Mouse (Mus musculus) hindbrain, embryonic 15.5 days (tissue): ENCODE data around the gene Xylt1. TPM values are rescaled to one million over a fixed set of nuclear protein-coding genes. Genes with fewer than 3 reads are reported as not detected.

Experiments
- ATAC-seq: fragments of 200-750 bp; cut with Nextera tagmentation; 2 replicates; pipeline ENCODE4 v1.8.0; 2017; ENCODE audit warnings: low read depth, moderate number of reproducible peaks, moderate TSS enrichment; ENCODE audit not compliant: low FRiP score
- H3K27ac ChIP-seq: fragments of 300-500 bp; sonication (generic); replicated peaks from 2 replicates; pipeline ENCODE4 v1.5.1; 2015; ENCODE audit warnings: mild to moderate bottlenecking, inconsistent platforms
- H3K27me3 ChIP-seq: fragments of 300-500 bp; sonication (generic); 2 replicates; pipeline ENCODE4 v1.6.1; 2015; ENCODE audit warnings: control low read depth, inconsistent platforms
- H3K36me3 ChIP-seq: fragments of 300-500 bp; sonication (generic); 2 replicates; pipeline ENCODE4 v1.6.1; 2015; ENCODE audit warnings: control low read depth, inconsistent platforms
- H3K4me1 ChIP-seq: fragments of 300-500 bp; sonication (generic); replicated peaks from 2 replicates; pipeline ENCODE4 v1.6.1; 2015; ENCODE audit warnings: control low read depth, inconsistent platforms
- H3K4me2 ChIP-seq: fragments of 300-500 bp; sonication (generic); 2 replicates; pipeline ENCODE4 v1.6.1; 2015; ENCODE audit warnings: moderate library complexity, mild to moderate bottlenecking, inconsistent platforms
- H3K4me3 ChIP-seq: fragments of 300-500 bp; sonication (generic); 2 replicates; pipeline ENCODE4 v1.5.1; 2015; ENCODE audit warnings: mild to moderate bottlenecking, inconsistent platforms
- H3K9ac ChIP-seq: fragments of 300-500 bp; sonication (generic); 2 replicates; pipeline ENCODE4 v1.6.1; 2015; ENCODE audit warnings: inconsistent platforms
- H3K9me3 ChIP-seq: fragments of 300-500 bp; sonication (generic); 2 replicates; pipeline ENCODE4 v1.6.1; 2016; ENCODE audit warnings: control low read depth, inconsistent platforms
- WGBS: fragments of 180-500 bp; shearing (Covaris S2); methylation state at CpG from one replicate; pipeline ENCODE4 v1.1.7; 2015; 5-methylcytosine and 5-hydroxymethylcytosine counted together
- polyA plus RNA-seq: library from polyadenylated mRNA; unstranded; fragments of >200 nt; fragmentation: Nextera tagmentation; extraction: Ambion mirVana; gene quantifications from 2 replicates; pipeline ENCODE4 v1.2.1, GENCODE M21; 2015

Gene Xylt1
- polyA plus RNA-seq, 1 experiment from 2014 or later: 4.0 TPM

DNA sequence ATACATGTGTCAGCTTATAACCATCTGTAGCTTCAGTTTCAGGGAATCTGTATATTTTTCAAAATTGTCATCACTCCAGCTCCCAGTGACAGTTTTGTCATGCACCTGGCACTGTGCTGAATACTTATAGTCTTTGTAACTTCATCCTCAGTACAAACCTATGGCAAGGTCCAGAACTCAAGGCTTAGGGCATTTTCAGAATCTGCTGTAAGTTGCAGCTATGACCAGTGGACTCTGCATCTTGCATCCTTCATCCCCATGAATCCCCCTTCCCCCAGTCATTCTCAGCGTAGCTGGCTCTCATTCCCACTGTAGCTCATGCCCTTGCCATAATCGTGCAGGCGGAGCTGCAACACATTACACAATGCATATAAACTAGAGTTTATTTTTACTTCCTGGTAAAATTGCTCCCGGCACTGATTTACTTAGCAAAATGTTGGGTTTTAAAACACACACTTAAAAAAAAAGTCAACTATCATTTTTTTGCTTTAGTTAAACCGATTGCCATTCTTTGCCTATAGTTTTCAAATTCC, 336.2 kb downstream of the Xylt1 start:
- no peak overlapping the region for H3K9ac ChIP-seq

DNA sequence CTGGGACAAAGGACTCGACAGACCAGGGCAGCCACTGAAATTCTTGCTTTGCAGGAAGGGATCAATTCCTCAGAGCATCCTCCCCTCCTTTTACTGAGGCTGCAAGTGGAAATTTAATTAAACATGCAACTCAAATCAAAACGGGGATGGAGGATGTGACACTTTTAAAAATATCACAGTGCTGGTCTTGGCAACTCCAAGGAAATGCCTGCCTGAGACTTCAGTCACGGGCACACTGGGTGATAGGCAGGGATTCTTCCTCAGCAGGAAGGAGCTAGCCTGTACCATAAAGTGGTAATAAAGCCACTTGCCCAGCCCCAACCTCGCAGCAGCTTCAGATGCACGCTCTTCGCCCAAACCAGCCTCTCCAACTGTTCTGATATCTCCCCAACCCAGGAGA, 339.6 kb downstream of the Xylt1 start:
- H3K9ac ChIP-seq: no peak overlapping the region
- ATAC-seq: no peak
- WGBS: 66% methylated on average over 6 of the region's 6 CpGs
- no peaks in the 10 kb centered on the region for H3K9me3 ChIP-seq
- no peaks in the 10 kb centered on the region for H3K27me3 ChIP-seq
- H3K27ac ChIP-seq: no peak overlapping the region
- no peaks in the 10 kb centered on the region for H3K36me3 ChIP-seq
- H3K4me1 ChIP-seq: no peaks in the 10 kb centered on the region
- no peak overlapping the region for H3K4me2 ChIP-seq
- no peak overlapping the region for H3K4me3 ChIP-seq

More for the DNA sequence above, 336.2 kb downstream of the Xylt1 start:
- H3K9me3 ChIP-seq: no peaks in the 10 kb centered on the region
- no peaks in the 10 kb centered on the region for H3K27me3 ChIP-seq
- no peak overlapping the region for H3K4me3 ChIP-seq
- ATAC-seq: no peak
- no peaks in the 10 kb centered on the region for H3K4me1 ChIP-seq
- no peaks in the 10 kb centered on the region for H3K36me3 ChIP-seq
- H3K27ac ChIP-seq: no peak overlapping the region
- H3K4me2 ChIP-seq: no peak overlapping the region
- 92% methylated on average over 5 of the region's 5 CpGs for WGBS
